Mouse (Mus musculus): ENCODE results near the gene Pex12.
"Not testable (repeated sequence)": the region's sequence is repeated elsewhere in the genome, so short reads cannot be mapped to it uniquely, and the experiment has no call there.

Pex12 gene

GRCm38 (mm10) chr11:83262673-83263072 is 39.7 kb downstream of the Pex12 start:
- CTCF ChIA-PET, result interaction anchor here in 3 of 4 experiments (0.7 to 1.7 kb wide), 7 partner anchors 21 to 348 kb away, joined by 3 read pairs; no protein-coding TSS in a partner anchor
- POLR2A ChIA-PET, result interaction anchor here in 3 of 4 experiments (0.8 to 1.9 kb wide), 5 partner anchors 9 to 31 kb away, joined by 3 to 5 read pairs (median 4); no protein-coding TSS in a partner anchor

GRCm38 (mm10) chr11:83257211-83257610 is 45.2 kb downstream of the Pex12 start:
- POLR2A ChIA-PET, result interaction anchor here in 2 of 4 experiments (0.6 to 1.2 kb wide), 2 partner anchors 14 to 1614 kb away, joined by 5 to 6 read pairs; no protein-coding TSS in a partner anchor
- CTCF ChIA-PET, result not testable (repeated sequence)

Measured in embryonic stem cell, embryonic (primary cell).